Mouse (Mus musculus) c-Kit-negative CD71-positive TER-119-positive erythroid progenitor cells, embryonic 14.5 days (primary cell): ENCODE measurements around the gene Cyp17a1.

ENCODE experiments used
- DNase-seq: peaks from one replicate; pipeline ENCODE4 v3.0.0-alpha.2; 2013; ENCODE audit warnings: low read depth, low spot score

The Cyp17a1 gene

DNA sequence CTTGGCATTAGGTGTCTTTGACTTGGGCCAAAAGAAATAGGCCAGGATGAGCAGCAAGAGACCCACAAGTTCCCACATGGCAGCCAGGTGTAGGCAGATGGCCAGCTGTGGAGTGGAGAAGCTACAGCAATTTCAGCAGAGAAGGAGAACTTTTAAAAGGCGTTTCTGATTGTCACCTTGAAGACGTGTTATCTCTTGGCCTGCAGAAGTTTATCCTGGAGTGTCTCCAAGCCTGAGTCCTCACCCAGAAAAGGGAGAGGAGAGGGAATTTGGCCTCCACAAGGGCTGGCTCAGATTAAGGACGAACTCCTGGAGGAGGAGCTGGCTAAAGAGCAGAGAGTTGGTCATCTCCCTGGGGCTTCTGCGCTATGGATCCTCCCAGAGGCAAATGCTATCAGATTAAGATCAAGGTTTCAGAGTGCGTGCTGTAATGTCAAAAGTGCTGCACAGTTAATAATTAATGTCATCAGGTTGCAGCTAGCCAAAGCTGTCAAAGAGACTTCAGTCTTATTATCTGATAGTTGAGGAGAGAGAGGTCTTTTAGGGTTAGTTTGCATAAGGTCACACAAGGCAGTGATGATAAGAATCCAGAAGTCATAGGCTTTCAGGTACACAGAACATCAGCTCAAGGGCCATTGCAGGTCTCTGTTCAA lies at the start of gene Cyp17a1:
Cyp17a1 (minus strand) TSS at position 407 of the 653 bp plus-strand sequence.
- no peak for DNase-seq

- no peak for DNase-seq
These were observed 45.2 kb upstream of the Cyp17a1 start for GRCm38 (mm10) chr19:46718150-46718549.

DNA sequence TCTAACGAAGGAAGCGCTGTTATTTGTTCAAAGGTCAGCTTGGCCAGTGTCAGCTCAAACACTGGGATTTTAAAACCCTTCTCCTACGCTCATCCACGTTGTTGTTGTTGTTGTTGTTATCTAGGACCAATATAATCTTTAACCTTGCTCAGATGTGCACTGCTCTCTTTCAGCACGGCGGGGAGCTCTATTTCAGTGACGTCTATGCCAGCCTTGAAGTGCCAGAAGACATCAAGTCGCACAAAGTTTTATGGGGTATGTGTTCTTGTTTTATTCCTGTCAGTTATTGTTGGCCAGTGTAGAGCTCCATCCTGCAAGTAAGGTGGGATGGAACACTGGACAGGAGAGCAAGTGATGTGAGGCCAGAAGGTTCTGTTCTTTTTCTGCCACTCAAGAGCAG lies 42.0 kb upstream of the Cyp17a1 start:
- DNase-seq = no peak

DNA sequence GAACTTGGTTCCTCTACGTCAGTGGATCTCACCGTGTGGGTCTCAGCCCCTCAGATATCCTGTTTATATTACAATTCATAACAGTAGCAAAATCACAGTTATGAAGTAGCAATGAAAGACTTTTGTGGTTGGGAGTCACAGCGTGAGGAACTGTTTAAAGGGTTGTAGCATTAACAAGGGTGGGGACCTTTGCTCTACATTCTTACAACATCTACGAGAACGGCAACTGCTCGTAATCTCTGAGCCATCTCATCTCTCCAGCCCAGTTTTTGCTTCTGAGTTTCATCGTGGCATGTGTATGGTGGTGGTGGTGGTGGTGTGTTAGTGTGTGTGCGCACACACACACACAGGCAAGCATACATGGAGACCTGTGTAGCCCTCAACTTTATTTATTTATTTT lies 41.3 kb upstream of the Cyp17a1 start:
- DNase-seq = no peak

DNA sequence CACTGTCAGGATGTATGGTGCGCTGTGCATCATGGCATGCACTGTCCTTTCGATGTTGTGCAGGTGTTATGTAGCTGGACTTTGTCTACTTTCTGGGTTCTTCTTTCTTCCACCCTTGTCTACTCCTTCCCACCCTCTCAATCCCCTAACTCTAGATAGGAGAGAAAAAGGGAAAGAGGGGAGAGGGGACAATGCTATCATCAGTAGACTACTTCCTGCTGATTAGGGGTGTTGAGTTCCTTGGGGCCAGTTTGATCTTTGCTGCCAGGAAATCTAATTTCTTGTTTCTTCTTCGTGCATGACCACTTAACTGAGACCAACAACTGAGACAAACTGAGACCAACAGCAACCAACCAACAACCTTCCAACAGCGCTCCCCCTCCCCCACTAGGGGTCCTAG lies 37.6 kb upstream of the Cyp17a1 start:
- no peak for DNase-seq

GRCm38 (mm10) chr19:46707296-46708151 lies 34.6 kb upstream of the Cyp17a1 start, which contains the start of gene As3mt:
As3mt (plus strand) TSS chr19:46707458.
- DNase-seq = no peak

DNA sequence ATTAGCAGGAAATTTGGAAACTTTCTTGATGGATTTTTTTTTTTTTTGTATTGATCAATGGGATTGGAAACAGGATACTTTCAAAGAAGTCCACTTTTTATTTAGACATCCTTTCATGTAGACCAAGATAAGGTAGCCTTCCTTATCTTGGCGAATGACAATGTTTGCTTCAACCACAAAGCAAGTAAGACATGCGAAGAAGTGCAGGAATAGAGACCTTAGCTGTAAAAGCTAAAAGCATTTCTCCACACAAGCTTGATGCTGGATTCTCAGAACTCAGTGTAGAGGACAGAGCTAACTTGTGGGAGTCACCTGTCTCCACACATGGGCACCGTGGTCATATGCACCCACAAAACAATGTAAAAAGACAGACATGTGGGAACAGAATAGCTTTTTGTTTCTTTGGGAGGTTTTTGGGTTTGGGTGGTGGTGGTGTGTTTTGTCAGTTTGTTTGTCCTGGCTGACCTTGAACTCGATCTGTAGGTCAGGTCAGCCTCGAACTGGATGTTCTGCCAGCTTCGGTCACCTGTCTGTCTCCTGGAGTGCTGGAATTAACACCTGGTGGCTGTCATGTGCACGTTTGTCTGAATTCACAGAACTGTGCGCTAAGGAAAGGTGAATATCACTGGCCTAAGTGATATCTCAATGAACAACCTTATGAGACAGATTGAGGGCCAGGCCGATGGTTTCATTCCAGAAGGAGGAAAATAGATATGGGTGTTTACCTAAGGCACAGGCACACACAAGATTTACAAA lies 33.7 kb upstream of the Cyp17a1 start:
- DNase-seq = no peak

GRCm38 (mm10) chr19:46705779-46706495 lies 33.0 kb upstream of the Cyp17a1 start:
- no peak for DNase-seq

DNA sequence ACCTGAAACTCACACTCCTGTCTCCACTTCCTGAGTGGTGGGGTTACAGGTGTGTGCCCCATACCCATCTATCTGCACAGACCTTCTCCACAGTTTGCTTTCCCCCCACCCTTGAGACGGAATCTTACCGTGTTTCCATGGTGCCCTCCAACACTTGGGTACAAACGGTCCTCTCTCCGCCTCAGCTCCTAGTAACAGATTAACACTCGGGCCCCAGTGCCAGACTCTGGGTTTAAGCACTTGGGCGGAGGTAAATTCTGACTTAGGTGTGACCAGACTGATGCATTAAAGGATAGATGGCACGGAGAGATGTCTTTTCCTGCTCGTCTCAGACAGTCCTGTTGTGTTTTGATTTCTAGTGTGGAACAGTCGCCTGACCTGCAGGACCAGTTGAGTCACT lies 28.2 kb upstream of the Cyp17a1 start:
- no peak for DNase-seq

GRCm38 (mm10) chr19:46699011-46699481 lies 26.1 kb upstream of the Cyp17a1 start:
- no peak for DNase-seq

DNA sequence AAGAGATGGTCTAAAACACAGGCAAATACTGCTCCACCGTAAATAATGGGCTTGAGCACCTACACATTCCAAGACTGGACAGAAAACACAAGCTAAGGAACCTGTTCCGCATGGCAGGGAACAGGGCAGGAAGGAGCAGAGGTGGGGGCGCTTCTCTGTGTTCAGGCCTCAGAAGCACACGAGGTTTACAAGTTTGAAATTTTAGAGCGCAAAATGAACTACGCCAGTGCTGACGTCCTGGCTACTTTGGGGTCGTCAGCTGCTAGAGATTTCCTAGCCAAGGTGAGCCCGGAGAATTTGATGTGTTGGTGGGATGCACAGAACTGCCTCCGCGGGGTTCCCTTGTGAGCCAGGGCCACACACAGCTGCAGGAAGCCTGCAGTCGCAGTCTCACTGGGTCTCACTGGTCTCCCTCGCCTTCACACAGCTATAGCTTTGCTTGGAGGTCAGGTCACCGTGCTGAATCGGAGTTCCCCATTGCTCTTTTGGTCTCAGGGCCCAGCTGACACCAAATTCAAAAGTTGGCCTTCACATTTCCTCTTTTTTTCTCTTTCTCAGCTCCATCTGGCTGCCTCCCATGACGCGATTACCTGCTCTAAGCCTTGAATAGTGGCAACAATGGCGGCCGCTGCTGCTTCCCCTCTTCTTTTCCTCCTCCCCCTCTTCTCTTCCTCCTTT lies 25.0 kb upstream of the Cyp17a1 start:
- DNase-seq = no peak

DNA sequence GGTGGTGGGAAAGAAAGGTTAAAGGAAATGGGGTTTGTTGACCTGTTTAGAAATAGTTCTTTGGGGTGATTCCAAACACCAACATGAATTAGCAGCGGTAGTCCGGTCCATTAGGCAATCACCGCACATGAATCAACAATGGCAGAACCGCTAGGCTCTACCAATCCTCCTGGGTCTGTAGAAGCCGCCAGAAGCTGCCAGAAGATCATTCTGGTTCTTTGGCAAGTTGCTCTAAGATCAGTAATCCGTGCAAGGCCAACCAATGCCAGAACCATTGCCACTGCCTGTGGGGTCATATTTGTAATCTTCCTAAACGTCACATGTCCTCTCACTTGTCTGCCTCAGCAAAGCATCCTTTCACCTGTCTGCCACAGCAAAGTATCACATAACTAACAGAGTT lies 24.0 kb upstream of the Cyp17a1 start:
- DNase-seq = no peak

- no peak for DNase-seq
These were observed 23.5 kb upstream of the Cyp17a1 start for GRCm38 (mm10) chr19:46696482-46696881.

GRCm38 (mm10) chr19:46693146-46693545 lies 20.2 kb upstream of the Cyp17a1 start:
- DNase-seq = no peak

- DNase-seq = no peak
These were observed 18.1 kb upstream of the Cyp17a1 start for GRCm38 (mm10) chr19:46691078-46691477.

- no peak for DNase-seq
These were observed 17.4 kb upstream of the Cyp17a1 start for GRCm38 (mm10) chr19:46690387-46690786.

GRCm38 (mm10) chr19:46689460-46690372 lies 16.7 kb upstream of the Cyp17a1 start, which contains the start of gene Borcs7:
Borcs7 (plus strand) TSS chr19:46689906.
- peak; percentile 69 for DNase-seq

DNA sequence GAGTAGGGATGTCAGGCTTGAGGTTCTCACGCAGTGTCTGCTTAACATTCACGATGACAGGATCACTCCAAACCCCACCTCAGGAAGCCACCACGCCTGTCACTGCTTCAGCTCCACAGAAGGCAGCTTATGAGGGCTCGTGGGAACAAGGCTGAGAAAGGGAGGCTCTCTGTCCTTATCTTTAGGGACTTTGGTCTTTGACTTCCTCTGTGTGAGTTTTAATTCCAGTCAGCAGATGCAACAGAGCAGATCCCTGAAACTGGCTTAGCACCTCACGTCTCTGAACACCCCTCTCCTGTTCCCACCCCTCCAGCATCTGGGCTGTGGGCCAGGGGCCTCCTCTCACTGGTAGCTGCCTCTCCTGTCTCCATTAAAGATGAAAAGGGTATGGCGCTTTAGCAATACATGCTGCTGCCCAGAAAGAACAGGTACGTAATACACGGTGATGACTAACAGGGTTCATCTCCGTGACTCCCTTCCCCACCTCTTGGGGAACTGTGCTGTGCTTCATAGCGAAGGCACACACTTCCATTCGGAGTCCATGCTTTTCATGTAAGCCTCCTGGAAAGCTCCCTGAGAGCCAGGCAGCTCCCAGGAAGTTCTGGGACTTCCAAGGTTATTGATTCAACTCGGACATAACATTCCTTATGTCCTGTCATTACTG lies 6.9 kb upstream of the Cyp17a1 start:
- no peak for DNase-seq

DNA sequence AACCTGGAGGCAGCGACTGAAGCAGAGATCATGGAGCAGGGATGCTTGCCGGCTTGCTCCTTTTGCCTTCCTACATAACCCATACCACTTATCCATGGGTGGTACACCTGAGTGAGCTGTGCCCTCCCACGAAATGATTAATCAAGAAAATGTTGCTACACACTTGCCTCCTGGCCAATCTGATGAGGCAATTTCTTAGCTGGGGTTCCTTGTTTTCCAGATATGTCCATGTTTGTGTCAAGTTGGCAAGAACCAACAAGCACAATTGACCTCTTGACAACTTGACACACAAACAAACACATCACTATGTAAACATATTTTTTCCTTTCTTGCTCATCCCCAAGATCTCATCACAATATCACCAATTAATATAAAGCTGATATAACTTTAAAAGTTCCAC lies 2.7 kb upstream of the Cyp17a1 start:
- DNase-seq = no peak
